Mouse (Mus musculus) embryo, embryonic 10.5 days (tissue): ENCODE measurements at regions not wholly inside any gene's neighbourhood (a gene's known extent, or its start where the extent isn't known, plus 50 kb on each side); places are given as distances from the start of the nearest gene placed in this dataset.

Experiments used
- DNase-seq: peaks from one replicate; pipeline ENCODE4 v3.0.0-alpha.2; 2015; ENCODE audit warnings: low spot score

GRCm38 (mm10) chr15:51256681-51257080, 2628.0 kb upstream of the Gm7489 start:
- no peak for DNase-seq

DNA sequence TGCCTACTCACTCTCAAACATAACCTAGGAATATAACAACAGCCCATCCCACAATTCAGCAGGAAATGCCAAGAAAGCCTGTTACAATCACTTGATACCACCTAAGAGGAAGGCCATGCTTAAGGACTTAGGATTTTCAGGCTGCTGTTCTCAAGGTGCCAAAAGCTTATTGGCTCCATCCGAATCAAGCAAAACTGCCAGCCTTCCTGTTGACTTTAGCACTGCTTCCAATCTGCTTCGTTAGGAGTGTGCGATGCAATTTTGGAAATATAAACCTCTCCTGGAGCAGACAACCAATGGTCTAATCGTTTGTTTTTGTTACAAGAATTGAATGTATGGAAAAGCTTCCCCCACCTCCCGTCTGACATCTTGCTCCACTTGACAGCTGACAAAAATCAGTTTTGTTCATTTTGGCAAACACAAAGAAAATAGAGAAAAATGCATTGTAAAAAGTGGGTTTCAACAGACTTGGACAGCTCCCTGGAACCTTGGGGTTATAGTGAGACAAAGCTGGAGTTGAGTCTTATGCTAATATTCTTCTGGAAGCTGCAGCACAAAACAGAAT, 2620.0 kb upstream of the Gm7489 start:
- no peak for DNase-seq

DNA sequence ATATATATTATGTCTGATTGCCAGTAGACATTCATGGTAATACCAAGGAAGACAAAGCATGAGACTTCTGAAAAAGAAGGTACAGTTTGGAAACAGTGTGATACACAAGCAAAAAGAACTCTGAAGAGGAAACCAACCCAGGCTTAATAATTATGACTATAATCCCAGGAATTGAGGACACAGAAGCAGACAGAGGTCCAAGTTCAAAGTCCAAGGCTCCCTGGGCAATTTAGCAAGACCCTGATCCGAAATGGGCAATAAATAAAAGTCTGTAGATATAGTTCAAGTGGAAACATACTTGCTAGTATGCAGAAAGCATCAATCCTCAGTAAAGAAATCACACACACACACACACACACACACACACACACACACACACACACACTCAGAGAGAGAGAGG, 2618.7 kb upstream of the Gm7489 start:
- no peak for DNase-seq

DNA sequence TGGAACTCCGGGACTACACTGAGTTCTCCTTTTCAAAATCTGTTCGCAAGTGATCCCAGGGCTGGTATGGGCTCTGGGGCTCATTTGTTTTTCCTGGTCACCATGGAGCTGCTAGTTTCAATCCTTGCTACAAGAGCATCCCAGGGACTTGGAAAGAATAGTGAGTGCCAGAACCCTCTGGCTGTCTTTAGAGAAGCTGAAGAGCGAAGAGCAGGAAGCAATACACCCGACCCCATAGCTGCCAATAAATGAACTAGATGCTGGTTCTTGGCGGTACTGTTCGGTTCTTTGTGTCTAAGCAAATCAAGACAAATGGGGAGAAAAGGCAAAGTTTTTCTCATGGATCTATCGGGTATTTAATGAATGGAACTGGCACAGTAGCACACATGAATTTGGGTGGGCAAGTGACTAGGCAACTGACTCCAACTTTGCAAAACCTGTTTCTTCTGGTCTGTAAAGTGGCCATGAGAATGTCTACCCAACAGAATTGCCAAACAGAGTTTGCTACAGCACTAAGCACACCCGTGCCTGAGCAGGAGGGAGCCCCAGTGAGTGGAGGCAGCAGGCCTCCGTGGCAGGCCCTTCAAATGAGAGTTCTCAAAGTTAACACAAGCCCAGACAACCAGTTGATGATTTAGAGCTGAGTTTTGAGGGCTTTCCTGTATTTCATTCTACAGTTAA, 2612.9 kb upstream of the Gm7489 start:
- DNase-seq, result no peak

DNA sequence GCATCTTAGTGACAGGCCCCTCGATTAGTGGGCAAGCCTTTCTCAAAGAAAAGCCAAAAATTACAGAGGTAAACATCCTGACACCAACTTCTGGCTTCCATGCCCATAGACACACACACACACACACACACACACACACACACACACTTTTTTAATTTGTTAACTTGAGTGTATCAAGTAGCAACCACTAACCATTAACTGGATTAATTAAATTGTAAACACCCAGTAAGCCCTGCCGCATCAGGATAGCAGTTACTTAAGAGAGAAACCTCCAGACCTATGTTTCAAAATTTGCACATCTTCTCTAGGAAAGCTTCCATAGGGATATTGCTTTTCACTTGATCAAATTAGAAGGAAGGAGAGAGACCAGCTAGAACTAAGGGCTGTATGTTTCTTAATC, 2599.4 kb upstream of the Gm7489 start:
- no peak for DNase-seq

GRCm38 (mm10) chr15:51286352-51286751, 2598.4 kb upstream of the Gm7489 start:
- DNase-seq, result no peak

GRCm38 (mm10) chr15:51288911-51289432, 2595.7 kb upstream of the Gm7489 start:
- DNase-seq, result peak; percentile 18

DNA sequence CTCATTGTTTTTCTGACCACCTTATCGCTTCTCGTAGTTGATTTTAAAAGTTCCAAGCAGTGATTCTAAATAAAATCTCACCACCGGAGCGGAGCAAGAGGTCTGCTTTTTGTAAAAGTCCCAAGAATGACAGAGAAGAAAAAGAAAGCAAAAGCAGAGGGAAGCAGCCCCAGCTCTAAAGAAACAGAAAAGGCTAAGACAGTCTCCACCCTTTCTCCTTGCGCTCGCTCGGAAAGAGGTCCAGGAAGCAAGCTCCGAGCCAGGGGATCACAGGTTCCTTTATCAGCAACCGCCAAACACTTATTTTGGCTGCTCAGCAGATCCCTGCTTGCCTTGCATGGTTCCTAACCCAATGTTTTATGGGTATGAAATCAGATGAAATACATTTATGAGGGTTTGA, 2594.8 kb upstream of the Gm7489 start:
- no peak for DNase-seq

DNA sequence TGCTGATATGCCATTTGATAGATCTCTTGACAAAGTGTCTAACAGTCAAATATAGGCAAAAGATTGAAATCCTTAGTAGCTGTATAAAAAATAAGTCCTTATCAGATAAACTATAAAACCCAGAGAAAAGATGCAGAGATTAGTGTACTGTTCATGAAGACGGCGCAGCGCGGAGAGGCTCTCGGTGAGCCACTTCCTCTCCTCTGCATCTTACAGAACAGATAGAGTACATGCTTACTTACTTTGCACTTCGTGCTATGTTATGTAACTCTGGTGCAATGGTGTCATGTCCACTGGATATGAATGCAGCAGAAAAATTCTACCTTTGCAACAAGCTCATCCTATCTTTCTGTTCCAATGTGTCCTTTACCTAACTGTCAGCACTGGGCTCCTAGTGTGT, 2593.5 kb upstream of the Gm7489 start:
- DNase-seq, result no peak

GRCm38 (mm10) chr15:51296841-51297240, 2587.9 kb upstream of the Gm7489 start:
- no peak for DNase-seq

- no peak for DNase-seq
Measured at GRCm38 (mm10) chr15:51318072-51318471, 2566.6 kb upstream of the Gm7489 start.

DNA sequence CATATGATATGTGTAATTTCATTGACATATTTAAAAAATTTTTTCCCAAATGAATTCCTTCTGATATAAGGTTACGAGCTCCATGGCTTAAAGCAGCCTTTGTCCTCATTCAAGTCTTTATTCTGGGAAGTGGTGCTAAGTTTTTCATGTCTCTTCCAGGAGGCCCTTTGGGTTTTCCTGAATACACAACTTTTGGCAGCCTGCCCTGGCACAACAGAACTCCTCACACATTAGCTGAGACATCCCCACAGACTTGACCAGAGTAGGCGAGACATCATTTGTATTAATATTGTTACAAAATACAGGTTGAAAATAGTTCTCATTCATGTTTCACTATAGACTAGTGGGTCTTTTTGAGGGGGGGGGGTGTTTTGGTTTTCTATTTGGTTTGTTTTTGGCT, 2565.9 kb upstream of the Gm7489 start:
- no peak for DNase-seq

DNA sequence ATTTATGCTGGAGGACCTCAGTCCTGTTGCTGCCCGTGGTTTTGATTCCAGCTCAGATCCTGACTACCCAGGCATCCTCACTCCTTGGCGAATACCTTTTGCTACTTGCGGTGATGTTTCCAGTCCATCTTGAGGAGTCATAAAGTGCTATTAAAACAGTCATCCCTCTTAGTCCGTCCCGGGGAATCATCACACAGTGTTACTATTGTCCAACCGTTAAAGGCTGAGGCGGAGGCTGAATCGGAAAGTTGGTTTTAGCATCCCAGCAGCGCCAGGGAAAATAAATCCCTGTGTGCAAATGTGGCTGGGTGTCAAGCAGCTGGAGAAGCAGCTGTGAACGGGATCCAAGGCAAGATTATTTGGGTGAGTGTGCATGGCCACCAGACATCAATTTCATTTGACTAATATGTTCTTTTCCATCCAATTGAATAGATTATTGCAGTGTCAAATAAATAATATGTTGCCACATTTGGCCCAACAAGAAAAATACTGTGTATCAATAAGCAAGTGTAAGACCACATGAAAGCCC, 2564.3 kb upstream of the Gm7489 start:
- no peak for DNase-seq

DNA sequence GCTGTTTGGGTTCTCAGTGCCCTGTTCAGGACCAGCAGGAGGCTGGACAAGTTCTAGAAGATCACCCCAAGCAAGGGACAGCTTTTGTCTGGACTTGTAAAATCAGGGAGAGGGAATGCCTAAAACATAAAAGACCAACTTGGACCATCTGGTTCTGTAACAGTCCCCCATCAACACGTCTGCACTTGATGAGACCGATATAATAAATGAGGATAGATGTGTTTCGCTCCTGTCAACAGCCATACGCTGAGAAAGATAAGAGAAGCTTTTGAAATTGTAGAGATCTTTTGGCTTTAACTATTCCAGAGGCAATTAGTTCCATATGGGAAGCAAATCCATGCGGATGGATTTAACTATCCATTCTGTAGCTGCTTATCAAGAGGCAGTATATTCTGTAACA, 2561.4 kb upstream of the Gm7489 start:
- peak; percentile 22 for DNase-seq

DNA sequence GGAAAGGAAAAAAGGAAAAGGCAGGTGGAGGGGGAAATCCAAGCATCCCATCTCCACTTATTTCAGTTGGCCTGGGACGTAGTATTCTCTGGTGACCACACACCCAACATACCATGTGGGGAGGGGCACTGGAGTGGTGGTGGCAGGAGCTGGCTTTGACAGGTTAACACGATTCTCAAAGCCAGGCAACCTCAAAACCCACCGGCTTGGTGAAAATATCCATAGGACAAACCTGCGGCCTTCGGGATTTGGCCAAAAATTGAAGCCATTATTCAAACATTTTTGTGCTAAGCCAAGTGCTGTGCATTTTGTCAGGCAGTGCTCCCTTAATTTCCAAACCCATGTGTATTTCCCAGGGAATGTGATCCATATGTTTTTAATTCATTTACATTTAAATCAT, 2560.5 kb upstream of the Gm7489 start:
- no peak for DNase-seq

DNA sequence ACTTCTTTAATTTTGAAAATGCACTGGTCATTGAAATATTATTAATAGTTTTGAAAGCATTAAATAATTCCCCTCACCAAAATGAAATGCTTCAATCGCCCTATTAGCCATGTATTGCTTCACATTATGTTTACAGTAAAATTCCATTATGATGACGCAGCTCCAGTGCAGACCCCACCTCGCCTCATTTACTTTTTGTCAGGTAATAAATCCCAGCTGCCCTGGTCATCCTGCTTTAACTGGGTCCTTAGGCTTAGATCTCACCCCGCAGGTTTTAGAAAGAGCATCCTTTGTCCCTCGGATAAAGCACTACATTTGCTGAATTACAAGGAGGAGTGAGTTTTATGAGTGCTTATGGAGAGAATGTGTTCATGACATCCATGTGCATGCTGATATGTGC, 2557.0 kb upstream of the Gm7489 start:
- DNase-seq, result peak; percentile 28

GRCm38 (mm10) chr15:51336441-51336840, 2548.3 kb upstream of the Gm7489 start:
- no peak for DNase-seq

- DNase-seq, result no peak
Measured at GRCm38 (mm10) chr15:51346301-51346700, 2538.4 kb upstream of the Gm7489 start.

GRCm38 (mm10) chr15:51363391-51363790, 2521.3 kb upstream of the Gm7489 start:
- DNase-seq, result no peak

DNA sequence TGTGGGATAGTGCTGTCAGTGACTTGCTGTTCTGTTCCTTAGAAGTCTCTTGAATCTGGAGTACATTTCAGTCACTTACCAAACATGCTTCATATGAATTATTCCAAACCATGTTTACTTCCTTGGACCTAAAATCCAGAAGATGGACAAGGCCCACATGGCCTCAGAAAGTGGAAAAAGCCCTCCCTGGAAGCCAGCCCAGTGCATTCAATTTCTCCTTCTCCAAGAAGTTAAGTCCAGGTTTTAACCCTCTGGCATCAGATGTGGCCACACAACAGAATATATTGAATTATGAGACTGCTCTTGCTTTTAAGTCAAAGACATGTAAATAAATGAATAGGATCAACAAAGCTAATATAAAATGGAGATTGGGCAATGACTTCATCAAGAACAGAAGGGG, 2513.5 kb upstream of the Gm7489 start:
- no peak for DNase-seq

DNA sequence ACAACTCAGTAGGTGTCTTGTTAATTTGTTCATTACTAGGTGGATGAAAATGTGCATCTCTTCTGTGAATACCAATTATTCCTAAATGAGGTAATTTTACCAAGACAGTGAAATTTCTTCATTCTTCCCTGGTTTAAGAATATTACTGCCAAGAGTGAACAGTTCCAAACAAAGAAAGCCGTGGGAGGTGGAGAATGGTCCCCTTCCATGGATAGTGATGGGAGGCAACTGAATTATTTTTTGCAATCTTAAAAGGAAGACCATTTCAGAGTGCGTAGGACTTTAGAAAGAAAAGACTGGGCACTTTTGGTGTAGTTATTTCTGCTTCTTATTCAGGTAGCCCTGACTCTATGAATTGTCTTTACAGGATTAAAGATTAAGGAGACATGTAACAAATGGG, 2494.3 kb upstream of the Gm7489 start:
- no peak for DNase-seq

GRCm38 (mm10) chr15:51391352-51391751, 2493.4 kb upstream of the Gm7489 start:
- DNase-seq, result no peak
